Mouse (Mus musculus) spleen, postnatal 14 days (tissue): ENCODE data around the gene Cmya5.

ENCODE experiments used
- DNase-seq, 2 experiments: peaks; one replicate each; pipeline ENCODE4 v3.0.0; 2021 to 2022; ENCODE audit warnings: low spot score in 2 of 2

The Cmya5 gene

GRCm38 (mm10) chr13:93062860-93063636 lies 81.5 kb downstream of the Cmya5 start:
- DNase-seq: no peak

- no peak for DNase-seq
Measured at GRCm38 (mm10) chr13:93061311-93061710, 83.2 kb downstream of the Cmya5 start.

GRCm38 (mm10) chr13:93060437-93060836 lies 84.1 kb downstream of the Cmya5 start:
- DNase-seq: no peak

- no peak for DNase-seq
Measured at GRCm38 (mm10) chr13:93058551-93059011, 85.9 kb downstream of the Cmya5 start.

- DNase-seq: no peak
Measured at GRCm38 (mm10) chr13:93057492-93058260, 86.8 kb downstream of the Cmya5 start.

DNA sequence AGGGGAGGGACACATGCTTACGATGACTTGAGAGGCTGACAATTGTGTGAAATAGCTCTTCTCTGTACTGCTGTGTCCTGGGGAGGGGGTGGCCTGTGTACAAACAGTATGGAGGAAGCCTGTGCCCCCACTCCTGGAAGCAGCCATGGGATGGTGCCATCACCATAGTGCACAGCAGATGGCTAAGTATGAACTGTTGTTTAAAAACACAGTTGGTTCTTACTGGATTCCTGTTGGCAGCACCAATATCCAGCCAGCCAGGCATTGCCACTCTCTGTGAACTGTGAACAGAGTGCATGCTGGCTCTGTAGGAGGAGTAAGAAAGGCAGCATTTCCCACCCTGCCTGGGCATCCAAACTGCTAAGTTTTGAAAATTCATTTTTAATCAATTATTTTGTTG lies 88.4 kb downstream of the Cmya5 start:
- no peak for DNase-seq

- DNase-seq: no peak
Measured at GRCm38 (mm10) chr13:93051483-93051882, 93.0 kb downstream of the Cmya5 start.

DNA sequence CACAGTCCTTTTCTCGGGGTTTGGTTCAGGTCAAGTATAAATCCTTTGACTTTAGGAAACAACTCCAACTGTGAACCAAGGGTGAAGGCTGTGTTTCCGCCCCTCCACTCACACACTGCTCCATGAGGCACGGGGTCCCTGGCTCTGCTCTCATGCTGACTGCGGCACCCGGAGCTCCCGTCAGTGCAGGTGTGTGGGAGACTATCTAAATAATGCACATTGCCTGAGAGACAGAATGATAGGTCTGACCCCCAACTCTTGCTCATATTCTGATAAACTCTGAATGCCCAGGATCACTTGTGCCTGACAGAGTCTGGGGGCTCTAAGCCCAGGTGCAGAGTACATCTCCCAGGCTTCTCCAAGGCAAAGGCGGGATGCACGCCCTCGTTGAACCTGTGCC lies 103.5 kb downstream of the Cmya5 start:
- no peak for DNase-seq

- DNase-seq: no peak
Measured at GRCm38 (mm10) chr13:93036218-93036617, 108.3 kb downstream of the Cmya5 start.

DNA sequence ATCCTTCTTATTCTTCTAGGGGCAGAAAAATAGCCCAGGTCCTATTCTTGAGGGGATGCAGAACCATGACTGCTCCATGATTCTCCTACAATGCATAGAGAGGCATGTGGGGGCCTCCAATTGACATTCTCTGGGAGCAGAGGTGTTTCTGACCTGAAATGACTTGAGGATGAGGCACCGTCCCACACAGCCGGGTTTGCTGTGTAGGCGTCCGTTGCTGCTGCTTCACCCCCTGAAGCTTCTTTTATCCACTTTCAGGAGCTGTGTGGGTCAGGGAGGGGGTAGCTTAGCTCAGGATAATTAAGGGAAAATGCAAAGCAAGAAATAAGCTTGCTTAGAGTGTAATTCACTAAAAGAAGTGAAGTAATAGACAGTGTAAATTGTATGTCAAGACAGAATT lies 115.2 kb downstream of the Cmya5 start:
- DNase-seq: no peak

DNA sequence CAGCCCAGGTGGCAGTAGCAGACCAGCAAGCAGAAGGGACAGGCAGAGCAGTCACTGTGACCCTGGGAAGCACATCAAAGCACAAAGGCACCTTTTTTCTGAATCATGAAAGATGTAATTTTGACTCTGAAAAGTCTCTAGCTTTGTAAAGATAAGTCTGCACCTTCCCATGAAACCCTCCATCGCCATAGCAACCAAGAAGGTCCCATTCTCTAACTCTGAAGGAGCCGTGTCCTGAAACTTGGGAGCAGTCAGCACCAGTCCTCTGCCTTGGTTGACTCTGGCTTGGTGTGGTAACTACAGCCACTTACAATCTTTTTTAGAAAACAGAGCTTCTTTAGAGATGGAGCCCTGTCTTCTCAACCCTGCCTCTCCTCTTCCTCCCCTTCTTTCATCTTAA lies 119.7 kb downstream of the Cmya5 start:
- DNase-seq: no peak

DNA sequence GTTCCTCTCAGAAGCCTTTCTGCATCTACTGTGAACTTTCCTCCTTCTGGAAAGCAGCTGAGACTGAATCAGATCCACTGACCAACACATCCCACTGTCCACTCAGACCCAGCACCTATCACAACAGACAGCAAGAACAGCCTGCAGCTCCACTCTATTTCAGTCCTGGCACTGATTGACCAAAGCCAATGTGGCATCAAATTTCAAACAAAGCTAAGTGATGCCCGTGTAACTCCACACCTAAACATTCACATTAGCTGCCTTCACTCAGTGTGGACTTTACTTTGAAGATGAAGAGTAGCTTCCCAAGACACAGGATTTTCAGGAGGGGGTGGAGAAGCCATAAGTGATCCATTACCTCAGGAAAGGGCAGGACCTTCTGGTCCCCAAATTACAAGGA lies 122.4 kb downstream of the Cmya5 start:
- no peak for DNase-seq

- no peak for DNase-seq
Measured at GRCm38 (mm10) chr13:93012952-93013351, 131.6 kb downstream of the Cmya5 start.

- no peak for DNase-seq
Measured at GRCm38 (mm10) chr13:93011315-93011714, 133.2 kb downstream of the Cmya5 start.

- DNase-seq: no peak
Measured at GRCm38 (mm10) chr13:93010524-93010923, 134.0 kb downstream of the Cmya5 start.

DNA sequence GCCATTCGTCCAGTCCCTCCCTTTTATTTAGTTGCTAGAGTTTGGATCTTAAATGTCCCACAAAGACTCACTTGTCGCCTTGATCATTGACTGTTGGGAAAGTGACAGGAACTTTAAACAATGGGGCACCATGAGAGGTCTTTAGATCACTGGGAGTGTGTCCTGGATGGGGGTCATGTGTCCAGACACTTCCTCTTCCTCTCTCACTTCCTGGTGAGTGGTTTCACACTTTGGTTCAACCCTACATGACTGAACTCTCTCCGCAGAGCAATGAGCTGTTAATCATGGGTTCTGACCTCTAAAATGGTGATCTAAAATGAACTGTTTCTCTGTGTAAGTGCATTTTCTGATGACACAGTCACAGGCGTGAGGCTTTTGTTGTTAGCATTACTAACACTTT lies 137.4 kb downstream of the Cmya5 start:
- no peak for DNase-seq

DNA sequence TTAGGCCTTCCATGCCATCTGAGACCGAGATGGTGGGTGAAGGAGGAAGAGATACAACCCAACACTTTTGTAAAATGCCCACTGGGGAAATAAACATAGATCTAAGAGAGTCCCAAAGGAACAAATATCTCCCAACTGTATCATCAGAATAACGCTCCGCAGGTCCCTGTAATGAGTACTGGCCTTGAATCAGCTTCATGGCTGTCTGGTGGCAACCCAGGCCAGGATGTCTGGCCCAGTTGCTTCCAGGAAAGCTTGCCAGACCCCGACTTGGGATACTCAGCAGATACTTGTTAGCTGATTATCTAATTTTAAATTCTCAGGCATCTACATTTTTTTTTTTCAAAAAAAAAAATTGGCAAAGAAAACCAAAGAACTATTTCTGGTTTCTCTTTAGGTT lies 138.2 kb downstream of the Cmya5 start:
- no peak for DNase-seq

DNA sequence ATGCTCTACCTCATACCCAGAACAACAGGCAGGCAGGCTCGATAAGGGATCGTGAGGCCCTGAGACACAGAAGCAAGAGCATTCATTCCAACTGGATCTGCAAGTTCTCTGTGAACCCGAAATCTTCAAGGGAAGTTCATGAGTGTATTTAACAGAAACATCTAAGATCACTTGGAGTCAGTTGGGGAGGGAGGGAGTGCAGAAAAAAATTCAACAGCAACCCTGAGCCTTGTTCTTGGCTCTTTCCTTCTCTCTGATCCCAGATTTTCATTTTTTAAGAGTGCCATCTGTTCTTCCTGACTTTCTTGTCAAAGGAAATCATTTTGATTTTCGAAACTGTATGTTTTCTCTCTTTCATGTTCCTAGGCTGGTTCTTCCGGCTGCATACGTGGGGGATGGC lies 140.5 kb downstream of the Cmya5 start:
- no peak for DNase-seq

GRCm38 (mm10) chr13:93002456-93002855 lies 142.1 kb downstream of the Cmya5 start:
- DNase-seq: no peak

DNA sequence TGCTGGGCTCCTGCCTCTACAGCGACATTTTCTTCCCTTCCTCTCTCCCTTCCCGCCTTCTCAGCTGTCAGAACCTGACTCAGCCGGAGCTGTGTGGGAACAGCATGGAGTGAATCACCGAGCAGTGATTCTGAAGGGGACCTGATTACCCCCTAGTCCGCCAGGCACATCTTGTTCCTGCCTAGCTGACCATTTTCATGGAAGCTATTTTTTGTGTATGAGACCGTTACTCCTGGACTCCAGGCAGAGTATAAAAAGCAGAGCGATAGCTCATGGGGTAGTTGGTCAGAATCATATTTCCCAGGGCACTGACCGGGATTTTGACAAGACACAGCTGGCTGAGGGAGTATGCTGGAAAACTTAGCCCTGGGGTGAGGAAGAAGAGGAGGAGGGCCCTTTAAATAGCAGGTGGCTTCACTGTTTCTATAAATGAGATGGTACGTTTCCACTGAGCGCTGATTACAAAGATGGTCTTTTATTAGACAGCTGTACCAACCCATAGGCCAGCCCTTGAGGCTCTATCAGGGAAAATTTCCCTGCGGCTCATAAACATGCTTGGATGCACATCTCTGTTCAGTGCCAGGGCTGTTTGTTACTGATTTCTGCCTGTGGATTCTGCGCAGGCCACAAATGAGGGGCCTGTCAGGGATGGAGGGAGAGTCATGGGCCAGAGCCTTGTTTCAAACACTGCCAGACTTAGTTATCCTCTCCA lies 143.7 kb downstream of the Cmya5 start:
- no peak for DNase-seq

DNA sequence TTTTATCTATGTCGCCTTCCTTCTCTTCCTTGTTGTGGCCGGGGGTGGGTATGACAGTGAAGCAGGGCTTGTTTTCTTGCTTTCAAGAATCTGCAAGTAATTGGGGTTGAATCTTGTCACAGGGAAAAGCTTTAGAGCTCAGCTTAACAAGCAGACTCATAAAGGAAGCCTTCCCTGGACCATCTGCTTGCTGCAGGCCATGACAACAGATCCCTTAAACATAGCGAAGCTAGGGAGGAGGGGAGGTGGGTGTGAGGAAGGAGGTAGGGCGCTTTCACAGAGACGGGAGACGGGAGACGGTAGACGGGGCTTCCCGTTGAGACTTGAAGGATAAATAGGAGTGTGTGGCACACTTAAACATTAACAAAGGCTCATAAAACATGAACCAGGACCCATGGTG lies 144.7 kb downstream of the Cmya5 start:
- DNase-seq: no peak

DNA sequence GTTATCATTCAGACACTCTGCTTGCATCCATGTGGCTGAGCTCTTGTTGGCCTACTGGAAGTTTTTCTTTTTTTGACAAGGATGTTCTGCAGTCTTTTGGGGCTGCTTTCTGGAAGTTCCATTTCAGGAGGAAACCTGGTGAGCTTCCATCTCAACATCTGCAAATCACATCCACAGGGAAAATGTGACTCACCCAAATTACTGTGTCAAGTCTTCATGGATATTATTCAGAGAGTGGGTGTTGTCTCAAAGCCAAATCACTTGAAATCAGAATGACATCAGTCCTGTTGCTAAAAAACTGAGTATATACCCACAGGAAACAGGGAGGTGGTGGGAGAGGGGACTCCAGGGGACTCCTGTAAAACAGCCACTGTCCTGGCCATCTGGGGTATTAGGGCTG lies 149.8 kb downstream of the Cmya5 start:
- DNase-seq: no peak

DNA sequence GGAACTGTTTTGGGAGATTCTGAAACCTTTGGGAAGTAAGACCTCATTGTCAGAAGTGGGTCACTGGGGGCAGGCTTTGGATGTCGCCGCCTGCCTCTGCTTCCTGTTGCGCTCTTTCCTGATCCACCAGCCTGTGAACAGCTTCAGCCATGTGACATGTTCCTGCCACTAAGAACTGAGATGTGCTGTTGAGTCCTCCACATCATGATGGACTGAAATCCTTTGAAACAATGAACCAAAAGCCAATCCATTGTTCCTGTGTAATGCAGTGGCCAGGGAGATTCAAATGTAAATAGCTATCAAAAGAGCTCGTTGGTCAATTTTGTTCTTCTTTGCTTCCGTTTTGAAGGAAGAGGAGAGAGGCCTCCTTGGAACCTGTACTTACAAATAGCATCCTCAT lies 151.7 kb downstream of the Cmya5 start:
- DNase-seq: no peak
